Mouse (Mus musculus) gastrocnemius, postnatal 4 days (tissue): ENCODE measurements around the gene Mdfi. TPM values are rescaled to one million over a fixed set of nuclear protein-coding genes. Genes with fewer than 3 reads are reported as not detected.

ENCODE experiments used
- DNase-seq, 2 experiments: peaks; one replicate each; pipeline ENCODE4 v3.0.0; 2021 to 2022; ENCODE audit warnings: low spot score in 2 of 2, mixed read lengths in 2 of 2
- total RNA-seq, 2 experiments: library from RNA; stranded (reverse); gene quantifications; 2 replicates each; pipeline ENCODE4 v1.2.3; 2021

Gene Mdfi
- total RNA-seq, 2 experiments from 2014 or later, result 12.0 to 13.0 TPM

DNA sequence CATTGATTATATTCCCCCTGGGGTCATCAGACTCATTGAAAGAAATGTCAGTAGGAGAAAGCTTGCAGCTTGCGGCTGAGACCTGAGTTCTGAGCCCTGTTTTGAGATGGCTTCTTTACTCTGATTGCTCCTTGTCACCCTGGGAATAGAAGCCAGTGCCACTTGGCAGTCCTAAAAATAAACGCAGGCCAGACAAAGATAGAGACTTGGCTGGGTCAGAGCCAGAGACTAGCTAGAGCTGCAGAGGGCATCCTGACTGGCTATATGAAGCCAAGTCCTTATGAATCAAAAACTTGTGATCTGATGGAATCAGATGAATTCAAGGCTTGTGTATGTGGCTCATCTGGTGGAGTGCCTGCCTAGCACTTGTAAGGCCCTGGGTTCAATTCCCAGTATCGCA, 15.5 kb upstream of the Mdfi start:
- no peak for DNase-seq

DNA sequence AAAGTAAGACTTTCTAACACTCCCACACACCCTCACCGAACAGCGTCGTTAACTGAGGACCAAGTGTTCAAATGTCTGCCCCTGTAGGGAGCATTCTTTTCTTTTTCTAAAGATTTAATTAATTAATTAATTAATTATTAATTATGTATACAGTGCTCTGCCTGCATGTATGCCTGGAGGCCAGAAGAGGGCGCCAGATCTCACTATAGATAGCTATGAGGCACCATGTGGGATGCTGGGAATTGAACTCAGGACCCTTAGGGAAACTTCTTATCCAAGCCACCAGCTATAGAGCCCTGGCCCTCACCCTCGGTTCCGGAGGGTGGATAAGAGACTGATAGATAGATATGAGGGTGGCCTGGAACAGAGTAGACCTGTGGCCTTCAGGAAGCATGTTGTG, 13.5 kb upstream of the Mdfi start:
- no peak for DNase-seq

DNA sequence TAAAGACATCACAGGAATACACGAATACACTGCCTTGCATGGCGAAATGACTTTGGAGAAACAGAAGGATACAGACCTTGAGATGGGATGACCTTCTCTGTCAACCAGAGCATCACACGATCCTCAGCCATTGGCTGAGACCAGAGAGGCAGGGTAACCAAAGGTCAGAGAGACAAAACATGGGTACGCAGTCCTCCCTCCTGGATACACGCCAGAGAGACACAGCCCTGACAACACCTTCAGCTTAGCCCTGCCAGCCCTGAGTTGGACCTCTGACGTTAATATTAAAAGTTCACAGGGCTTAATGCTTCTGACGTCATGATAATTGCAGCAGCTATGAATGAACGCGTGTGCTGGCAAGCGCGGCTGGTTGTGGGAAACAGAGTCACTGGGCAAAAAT, 11.1 kb upstream of the Mdfi start:
- no peak for DNase-seq

DNA sequence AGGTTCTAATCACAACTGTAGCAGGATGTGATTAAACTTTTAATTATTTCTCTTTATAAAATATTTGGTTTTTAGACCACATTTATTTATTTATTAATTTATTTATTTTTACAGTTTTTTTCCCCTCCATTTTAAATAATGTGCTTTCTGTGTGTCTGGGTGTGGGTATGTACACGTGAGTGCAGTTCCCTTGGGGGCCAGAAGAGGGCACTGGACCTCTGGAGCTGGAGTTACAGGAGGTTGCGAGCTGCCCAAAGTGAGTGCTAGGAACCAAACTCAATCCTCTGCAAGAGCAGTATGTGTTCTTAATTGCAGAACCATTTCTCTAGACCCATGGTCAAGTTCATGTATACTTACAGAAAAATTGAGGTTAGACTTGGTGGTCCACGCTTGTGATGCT, 9.0 kb upstream of the Mdfi start:
- DNase-seq, result no peak

DNA sequence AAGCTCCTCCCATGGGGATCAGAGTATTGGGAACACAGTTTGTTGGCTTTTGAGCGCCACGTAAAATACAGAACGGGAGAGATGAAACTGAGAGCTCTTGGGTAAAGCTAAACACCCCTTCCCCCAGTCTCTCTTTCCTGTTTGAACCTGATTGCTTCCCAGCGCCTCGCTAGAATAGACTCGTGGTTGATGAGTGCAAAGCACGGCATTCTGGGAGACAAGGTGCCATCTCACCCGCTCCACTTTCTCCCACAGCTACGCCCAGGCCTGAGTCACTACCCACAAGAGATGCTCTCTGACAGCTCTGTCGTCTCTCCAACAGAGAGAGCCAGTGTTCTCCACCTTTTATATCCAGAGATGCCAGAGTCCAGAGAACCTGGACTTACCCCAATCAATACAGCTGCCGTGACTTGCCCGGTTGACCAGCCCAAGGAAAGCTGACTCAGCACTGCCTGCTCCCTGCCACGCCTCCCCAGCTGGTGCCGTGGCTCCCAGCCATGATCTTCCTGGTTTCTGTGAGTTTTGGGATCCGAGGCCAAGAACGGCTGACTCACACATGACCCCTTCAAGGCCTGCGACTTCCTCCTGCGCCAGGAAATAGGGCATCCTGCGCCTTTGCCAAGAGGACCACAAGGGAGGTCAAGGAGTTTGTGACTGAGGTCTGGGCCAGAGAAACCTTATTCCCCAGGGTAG, 7.6 kb upstream of the Mdfi start:
- peak; percentile 43 to 82 for DNase-seq

DNA sequence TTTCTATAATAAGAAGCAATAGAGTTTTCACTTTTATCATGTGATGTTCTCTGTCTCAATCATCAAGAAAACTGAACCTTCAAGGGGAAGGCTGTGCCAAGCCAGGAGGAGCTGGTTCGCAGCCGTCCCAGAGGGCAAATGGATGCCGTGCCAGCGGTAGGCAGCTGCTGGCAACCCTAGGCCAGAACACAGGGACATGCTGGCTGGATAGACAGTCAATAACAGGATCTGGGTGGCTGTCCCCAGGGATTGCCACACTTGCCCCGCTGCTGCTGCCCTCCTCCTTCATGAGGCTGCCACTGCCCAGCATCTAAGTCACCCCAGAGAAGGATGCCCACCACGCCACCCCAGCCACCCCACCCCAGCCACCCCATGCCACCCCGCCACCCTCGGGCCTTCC, 7.0 kb upstream of the Mdfi start:
- DNase-seq, result no peak

DNA sequence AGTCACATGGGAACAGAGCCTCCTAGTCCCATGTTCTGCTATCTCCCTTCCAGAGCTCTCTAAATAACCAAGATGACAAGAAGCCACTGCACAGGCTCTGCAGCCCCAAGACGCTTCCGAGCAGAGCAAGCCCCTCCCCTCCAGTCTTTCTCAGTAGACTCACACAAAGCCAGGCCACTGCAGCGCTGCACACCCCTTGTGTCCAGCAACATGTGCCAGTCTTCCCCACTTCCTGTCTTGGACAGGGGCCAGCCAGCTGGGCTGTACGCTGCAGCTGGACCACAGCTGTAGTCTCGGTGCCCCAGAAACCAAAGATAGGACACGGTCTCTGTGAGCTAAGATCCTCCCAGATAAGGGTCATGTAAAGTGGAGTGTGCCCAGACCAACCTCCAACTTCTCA, 3.3 kb upstream of the Mdfi start:
- peak in 1 of 2 experiments; percentile 49 for DNase-seq

DNA sequence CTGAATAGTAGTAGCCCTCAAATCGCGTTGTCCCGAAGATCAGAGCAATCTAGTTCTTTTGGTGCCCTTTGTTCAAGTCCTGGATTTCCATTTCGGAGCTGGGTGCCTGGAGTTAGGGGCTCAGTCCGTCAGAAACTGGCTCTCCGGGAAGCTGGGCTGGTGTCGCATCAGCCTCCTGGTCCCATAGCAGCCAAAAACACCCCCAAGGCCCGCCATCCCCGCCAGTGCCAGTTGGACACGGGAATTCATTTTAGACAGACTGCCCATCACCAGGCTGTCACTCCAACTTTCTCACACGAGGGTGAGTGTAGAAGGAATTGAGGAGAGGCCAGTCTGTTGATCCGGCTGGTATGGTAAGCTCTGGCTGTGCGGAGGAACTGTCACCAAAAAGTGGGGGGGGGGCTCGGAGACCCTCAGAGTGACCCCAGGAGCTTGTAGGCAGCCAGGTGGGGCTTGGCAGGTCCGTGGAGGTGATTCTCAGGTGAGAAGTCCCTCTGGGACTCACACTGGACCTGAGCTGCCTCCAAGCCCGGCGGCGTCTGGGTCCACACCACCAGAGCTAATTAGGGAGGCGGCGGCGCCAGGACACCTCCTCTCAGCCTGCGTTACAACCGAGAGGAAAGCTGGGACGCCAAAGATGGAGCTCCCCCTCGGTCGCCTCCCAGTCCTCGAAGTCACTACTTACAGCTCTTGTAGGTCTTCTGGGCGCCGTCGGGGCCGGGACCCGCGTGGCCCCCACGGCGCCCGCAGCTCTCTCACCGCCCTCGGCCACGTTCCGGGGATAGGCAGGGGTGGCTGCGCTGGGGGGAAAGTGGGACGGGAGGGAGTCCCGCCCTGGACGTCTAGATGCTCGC, 636 bp downstream of the Mdfi start:
- DNase-seq, result no peak

DNA sequence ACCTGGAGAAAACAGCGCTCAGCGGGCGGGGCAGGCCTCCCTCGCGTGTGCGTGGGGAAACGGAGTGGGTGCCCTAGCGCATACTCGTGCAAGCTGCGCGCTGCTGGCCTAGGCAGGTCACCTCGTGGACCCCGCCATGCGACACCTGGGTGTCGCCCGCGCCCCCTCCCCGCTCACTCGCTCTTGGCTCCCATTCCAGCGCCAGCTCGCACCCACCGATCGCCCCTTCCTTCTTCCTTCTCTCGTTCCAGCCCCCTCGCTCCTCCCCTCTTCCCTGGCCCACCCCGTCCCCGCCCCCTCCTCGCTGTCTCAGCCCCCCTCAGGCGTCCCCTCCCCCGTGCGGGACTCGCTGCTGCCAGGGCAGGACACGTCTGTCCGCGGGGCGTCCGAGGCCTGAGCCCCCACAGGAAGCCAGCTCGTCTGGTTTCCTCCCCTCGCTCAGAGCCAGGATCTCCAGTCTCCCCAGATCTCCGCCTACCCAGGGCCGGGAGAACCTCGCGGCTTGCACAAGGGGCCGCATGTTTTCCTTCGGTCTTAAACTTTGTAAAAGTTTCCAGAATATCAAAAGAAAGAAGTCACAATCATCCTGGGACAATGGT, 1.4 kb downstream of the Mdfi start:
- peak; percentile 45 to 69 for DNase-seq

DNA sequence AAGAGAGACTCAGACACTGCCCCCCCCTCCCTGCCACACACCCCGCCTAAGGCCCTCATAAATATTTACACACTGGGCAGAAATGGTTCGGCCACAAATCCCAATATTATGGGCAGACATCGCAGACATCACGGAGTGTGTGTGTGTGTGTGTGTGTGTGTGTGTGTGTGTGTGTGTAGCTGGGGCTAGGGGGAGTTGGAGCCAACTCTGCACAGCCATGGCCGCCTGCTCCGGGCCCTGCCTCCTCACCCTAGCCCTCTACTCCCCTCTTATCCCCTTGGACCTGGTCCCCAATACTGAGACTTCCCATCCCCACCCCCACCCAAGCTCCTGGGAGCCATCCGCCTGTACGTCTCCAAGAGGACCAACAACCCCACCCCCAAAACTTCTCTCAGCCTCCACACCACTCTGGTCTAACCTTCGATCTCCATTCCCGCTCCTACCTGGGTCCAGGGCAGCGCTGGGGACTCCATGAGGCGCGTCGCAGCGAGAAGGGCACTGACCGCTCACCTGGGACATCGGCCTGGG, 1.9 kb downstream of the Mdfi start:
- no peak for DNase-seq

DNA sequence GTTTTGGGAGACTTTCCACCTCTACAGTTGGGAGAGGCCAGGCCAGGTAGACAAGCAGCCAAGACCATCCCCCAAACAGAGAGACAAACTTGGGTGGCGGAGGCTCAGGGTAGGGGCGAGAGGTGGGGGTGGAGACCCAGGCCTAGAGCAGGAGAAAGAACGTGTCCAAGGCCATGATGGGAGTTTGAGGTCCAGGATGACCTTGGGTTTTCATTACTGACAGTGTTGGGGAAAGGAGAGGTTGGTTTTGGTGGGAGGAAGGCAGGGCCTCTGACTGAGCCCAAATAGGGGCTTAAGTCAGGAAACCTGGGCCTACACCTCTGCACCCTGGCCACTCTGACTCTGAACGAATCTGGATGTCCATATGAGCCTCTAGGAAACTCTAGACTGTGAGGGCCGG, 2.7 kb downstream of the Mdfi start:
- no peak for DNase-seq

DNA sequence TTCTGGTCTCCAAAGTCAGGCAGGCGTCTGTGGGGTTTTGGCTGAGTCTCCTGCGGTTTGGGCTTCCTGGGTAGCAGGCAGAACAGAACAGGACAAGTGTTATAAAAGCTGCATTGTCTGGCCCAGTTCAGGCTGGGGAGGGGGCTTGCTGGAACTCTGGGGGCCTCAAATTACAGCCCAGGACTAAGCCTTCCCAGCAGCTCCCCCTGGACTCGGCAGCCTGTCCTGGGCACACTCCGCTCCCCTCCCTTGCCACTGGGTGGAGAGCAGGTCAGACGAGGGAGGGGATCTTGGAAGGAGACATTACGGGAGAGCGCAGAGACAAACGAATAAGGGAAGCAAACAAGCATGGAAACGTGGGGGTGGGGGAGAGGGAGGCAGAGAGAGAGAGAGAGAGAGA, 3.3 kb downstream of the Mdfi start:
- DNase-seq, result no peak

DNA sequence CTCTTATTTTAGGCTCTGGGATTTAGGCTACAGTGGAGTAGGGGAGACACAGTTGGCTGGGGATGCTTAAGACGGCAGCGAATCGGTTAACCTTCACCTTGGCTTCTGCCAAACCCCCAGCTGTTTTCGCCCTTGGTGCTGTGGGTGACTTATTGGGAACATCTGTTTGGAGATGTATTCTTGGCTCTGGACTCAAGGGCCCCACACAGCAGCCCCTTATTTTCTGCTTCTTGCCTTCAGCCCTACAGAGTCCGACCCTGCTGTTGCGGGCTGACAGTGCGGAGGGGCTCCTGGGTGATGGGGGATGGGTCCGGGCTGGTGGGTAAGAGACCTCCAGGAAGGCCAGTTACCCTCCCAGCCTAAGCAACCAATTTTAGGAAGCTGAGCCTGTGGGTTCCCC, 13.2 kb downstream of the Mdfi start:
- DNase-seq, result no peak

DNA sequence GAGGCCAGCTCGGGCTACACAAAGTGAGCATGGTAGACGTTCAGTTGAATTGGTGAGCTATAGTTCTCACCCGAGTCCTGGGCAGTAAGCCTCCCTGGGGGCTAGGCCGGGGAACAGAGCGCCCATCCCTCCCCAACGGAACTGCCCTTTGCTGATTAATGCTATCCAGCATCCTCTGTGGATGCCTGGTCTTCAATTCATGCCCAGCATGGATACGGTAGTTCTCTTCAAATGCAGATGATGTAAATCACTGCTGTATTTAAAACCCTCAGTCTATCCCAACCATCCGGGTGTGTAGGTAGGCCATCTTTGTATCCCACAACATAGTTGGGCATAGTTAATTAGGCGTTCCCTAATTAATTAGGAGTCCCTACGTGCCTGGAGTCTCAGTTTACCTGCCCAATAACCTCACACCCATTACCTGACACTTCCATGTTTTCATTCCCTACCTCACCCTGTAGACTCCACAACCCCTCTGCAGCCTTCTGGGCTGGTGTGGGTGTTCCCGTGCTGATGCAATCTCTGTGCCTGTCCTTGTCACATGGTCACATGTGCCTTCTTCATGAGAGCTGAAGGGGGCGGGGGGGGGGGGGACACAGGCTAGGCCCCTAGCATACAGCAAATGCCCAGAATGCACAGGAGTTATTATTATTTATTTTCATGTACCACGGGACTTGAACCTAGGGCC, 16.3 kb downstream of the Mdfi start:
- DNase-seq, result no peak

DNA sequence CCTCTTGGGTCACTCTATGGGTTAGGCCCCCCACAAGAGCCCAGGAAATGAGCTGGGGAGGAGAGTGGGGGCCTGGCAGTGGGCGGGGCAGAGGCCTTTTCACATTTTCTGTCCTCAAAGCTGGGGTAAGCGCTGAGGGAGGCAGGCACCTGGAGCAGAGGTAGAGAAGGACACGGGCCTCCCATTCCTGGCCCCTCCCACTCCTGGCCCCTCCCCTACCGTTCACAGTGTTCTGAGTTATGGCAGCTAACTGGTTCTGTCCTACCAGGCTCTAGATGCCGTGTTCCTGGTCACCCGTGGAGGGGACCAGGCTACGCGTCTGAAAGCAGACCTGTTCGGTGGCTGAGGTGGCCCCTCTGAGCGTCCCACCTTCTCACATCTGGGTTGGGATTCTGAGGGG, 19.0 kb downstream of the Mdfi start:
- DNase-seq, result no peak

DNA sequence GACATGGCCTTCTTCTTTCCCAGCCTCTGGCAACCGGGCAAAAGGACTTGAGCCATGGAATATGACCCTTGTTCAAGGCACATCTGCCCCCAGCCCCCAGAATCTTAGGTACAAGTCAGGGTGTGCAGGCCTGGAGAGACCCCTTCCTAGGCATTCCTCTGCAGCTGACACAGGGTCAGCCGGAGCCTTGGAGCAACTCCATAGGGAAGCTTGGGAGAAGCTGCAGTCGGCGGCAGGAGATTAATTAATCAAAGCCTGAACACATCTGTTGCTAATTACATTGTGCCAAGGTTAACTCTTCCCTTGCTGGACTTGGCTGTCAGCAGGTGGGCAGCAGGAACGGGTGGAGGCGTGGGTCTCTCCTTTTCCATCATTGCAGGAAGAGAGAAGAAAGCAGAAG, 20.0 kb downstream of the Mdfi start:
- no peak for DNase-seq

DNA sequence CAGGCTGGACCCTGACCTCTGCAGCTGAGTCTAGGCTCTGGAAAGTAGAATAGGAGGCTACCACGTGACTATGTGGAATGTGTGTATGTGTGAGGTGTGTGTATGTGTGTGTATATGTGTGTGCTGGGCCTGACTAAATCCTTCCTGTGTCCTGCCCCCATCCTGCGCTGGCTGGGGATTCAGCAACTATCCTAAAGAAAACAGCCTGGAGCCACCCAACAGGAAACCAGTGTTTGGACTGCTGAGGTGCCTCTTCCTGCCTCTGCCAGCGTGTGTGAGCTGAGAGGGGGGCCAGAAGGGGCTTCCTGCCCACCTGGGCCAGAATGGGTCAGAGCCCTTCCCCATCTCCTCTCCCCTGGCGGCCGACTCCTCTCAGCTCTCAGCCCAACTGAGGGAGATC, 20.9 kb downstream of the Mdfi start:
- DNase-seq, result no peak

DNA sequence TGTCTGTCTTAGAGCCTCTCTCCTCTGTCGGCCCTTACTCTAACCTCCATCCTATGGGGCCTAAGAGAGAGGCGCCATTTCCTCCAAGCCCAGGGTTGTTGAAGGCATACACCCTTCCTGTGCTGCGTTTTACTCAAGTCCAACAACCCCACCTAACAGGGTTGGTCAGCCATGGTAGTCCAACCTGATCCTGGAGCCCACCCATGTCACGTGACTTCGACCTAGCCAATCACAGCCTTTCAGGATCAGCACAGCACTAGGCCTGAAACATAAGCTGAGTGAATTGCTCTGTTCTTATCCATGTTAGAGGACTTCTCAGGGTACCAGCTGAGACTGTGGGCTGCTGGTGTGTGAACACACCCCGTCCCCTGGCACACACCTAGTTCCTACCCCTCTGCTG, 22.3 kb downstream of the Mdfi start:
- DNase-seq, result no peak

DNA sequence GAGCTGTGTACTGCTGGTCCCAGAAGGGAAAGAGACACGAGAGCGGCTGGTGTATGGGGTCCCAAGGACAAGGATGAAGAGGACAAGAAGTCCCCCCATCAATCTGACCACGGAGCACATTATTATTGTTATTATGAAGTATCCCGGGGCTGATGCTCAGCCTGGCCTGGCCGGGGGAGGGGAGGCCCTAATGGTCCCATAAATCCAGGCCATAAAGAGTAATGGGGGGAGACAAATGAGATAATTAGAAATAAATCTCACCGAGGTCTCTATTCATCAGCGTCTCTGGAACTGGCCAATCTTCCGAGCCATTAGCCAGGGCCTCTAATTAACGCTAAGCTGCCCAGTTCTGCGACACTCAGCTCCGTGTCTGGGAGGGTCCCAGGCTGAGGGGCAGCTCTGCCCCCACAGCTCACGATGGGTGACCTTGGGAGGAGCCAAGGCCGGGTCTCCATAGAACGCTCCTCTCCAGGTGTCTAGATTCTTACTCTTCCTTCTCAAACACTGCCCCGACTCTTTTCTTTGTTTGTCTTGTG, 23.2 kb downstream of the Mdfi start:
- no peak for DNase-seq

DNA sequence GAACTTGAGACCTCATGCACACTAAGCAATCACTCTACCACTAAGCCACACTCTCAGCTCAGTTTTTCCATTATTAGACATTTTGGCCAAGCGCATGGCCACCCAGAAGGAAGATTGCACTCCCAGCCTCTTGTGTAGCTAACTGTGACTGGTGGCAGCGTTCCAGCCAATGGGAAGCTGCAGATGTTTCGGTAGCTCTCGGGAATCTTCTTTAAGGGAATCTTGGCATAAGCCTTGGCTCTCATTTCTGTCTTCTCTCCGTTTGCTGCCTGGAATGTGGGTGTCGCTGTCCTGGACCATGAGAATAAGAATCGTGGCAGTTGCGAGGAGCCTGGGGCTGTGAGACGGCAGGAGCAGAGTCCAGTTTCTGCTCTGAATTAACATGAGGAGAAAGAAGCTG, 28.3 kb downstream of the Mdfi start:
- DNase-seq, result peak in 1 of 2 experiments; percentile 80
